Mouse (Mus musculus) adrenal gland, adult 8-10 months (tissue): ENCODE measurements around the gene Hcn1. TPM values are rescaled to one million over a fixed set of nuclear protein-coding genes. Genes with fewer than 3 reads are reported as not detected.
"Not testable (repeated sequence)": the region's sequence is repeated elsewhere in the genome, so short reads cannot be mapped to it uniquely, and the experiment has no call there.

Experiments
- DNase-seq: peaks from one replicate; pipeline ENCODE4 v3.0.0; 2022
- total RNA-seq, 4 experiments: library from RNA; stranded (reverse); gene quantifications; 2 replicates each; pipeline ENCODE4 v1.2.4; 2022

The Hcn1 gene
- total RNA-seq, 4 experiments from 2014 or later: 0.03 to 0.12 (median 0.10) TPM; not detected in 1

DNA sequence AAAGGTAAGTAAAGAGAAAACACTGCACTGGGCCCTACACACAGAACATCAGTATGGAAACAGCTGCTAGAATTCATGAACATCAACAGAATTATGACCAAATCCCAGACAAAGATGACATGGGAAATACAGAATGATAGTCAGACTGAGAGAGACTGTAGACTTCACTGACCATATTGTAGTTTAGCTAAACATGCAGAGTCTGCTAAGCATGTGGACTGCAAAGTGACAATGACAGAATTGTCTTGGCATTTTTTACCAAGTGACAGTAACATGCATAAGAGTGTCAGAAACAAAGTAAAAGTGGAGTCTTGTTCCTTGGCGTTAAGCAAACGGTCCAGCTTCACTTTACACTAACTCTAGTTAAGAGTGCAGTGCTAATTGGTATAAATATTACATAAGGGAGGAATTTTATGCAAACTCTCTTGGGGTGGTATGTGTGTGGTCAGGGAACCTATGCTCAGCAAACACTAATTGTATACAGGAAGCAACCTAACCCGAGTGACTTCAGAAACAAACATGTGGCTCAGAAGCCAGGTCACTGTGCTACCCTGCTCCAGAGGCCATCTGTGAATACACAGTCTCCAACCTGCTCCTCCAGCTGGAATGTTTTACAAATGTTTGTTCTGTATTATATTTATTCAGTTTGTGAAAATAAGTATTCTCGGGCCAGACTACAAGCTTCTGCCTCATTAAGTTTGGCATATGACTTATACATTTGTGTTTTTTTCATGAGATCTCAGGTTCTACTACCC is 278.5 kb downstream of the Hcn1 start:
- DNase-seq: no peak

DNA sequence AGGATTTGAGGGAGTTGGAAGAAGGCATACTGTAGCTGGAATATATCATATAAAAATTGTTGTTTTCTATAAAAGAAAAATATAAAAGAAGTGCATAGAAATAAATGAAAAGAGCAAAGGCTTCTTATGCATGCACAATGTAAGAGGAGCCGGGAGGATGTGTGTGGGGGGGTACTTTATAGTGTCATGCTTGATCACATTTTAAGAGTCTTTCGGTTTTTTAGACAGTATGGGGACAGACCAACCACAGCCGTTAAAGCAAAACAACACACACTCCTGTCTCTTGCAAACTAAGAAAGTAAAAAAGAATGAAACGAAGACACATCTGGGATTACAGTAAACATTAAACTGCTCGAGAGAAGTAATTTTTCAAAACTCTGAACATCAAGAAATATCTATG is 290.0 kb downstream of the Hcn1 start:
- no peak for DNase-seq

DNA sequence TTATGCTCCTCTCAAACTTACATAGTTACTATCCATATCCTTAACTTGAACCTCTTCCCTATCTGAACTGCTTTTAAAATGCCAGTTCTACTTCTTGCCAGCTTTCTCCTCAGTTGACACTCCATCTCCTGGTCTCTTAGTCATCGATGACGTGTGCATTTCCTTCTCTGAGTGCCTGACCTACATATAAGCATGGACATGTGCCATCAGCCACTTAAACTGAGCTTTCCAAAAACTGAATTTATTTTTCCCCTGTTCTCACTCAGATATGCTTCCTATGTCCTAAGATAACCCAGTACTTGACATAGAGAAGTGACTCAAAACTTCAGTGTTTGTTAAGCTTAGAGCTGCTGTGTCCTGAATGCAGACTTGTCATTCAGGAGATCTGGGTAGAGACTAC is 295.9 kb downstream of the Hcn1 start:
- DNase-seq: peak; percentile 2

GRCm38 (mm10) chr13:117907801-117908200 is 305.7 kb downstream of the Hcn1 start:
- DNase-seq: peak; percentile 3

GRCm38 (mm10) chr13:117929734-117930133 is 327.6 kb downstream of the Hcn1 start:
- no peak for DNase-seq

GRCm38 (mm10) chr13:117931746-117932145 is 329.6 kb downstream of the Hcn1 start:
- DNase-seq: no peak

DNA sequence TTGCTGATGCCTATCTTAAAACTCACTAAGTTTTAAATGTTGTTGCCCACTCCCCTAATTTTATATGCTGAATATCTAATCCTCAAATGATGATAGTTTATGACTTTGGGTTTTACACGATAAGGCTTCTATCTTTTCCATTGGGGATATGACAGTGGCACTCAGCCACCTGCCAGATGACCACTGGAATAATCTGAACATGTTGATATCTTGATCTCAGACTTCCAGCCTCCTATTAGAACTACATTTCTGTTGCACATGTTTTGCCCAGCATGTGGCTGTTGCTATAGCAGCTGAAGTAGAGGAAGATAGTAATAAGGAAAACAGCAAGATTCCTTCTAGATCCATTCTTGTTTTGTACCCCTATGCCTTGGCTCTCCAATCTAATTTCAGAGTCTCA is 336.6 kb downstream of the Hcn1 start:
- DNase-seq: no peak

DNA sequence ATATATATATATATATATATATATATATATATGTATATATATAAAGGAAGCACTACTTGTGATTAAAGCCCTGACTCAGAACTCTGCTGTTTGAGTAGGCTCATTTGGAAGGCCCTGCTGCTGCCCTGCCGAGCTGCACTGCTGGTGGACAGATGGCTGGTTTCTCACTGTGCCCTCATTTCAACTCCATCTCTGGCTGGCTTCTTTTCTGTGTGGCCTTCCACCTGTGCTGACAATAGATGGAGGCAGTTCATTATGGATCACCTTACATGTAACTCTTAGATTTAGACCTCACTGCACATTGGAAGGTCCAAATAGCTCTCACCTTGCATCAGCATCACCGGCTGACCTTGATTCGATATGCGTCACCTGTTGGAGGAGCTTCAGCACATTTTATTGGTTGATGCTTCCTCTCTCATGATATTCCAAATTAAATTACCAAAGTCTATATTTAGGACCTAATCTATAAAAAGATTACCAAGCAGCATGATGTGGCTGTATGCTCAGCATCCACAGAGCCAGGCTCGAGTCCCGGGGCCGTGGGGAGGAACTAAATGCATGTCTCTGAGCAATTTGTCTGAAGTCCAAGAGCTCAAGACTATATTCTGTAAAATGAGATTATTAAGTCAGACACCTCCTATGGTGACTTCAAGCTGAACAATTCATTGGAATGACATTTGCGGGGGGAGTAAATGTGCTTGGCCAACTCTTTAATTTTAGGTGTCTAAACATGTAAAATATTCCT is 338.6 kb downstream of the Hcn1 start:
- no peak for DNase-seq

DNA sequence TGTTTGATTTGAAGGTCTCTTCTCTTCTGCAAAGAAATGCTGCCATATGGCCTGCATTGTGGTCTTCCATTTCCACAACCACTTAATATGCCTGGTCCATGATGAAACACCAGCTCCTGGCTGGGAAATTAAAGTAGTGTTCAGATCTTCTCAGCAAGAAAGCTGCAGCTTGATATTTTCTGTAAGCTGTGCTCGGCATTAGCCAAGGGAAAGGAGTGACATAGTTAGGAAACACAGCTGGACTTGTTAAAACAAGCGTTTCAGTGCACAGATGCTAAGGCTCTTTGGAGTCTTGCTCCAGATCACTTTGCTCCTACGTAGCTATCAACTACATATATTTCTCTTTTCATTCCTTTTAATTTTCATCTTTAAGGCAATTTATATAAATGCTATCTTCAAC is 344.7 kb downstream of the Hcn1 start:
- DNase-seq: no peak

- no peak for DNase-seq
Measured at GRCm38 (mm10) chr13:117947704-117948376, 345.7 kb downstream of the Hcn1 start.

DNA sequence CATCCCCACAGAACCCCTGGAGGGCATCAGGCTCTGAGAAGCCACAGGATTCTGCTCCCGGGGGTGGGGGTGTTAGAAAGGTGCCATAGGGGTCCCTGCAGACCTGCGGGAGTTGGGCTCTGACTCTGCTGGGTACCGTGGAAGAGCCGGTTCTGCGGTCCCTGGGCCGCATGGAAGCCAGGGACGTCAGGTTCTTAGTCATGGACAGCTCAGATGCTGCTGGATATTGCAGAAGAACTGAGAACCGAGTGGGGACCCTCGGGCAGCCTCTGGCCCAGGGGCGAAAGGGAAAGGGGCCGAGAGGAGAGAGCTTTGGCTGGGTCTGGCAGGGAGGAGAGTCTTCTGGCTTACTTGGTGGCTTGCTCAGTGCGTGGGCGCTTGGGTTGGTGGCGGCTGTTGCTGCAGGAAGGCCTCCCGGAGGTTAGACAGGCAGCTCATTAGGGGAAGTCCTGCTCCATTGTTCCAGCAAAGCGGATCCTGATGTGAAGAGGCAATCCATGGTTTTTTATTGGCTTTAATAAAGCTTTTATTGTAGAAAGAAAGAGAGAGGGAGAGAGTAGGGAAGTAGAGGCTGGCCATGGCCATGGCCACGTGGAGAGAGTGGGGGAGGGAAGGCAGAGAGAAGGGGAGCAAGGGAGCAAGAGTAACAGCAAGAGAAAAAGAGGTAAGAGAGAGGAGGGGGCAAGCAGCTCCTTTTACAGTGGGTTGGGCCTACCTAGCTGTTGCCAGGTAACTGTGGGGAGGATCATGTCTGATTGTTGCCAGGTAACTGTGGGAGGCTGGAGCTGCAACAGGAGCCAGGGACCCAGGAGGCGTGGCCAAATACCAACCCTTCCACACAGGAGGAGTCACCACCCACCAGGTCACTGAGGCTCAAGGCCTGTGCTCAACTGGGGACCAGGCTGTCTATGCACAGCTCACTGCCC is 356.6 kb downstream of the Hcn1 start:
- DNase-seq: no peak

GRCm38 (mm10) chr13:117964620-117965019 is 362.5 kb downstream of the Hcn1 start:
- DNase-seq: no peak

- no peak for DNase-seq
Measured at GRCm38 (mm10) chr13:117975382-117975781, 373.3 kb downstream of the Hcn1 start.

DNA sequence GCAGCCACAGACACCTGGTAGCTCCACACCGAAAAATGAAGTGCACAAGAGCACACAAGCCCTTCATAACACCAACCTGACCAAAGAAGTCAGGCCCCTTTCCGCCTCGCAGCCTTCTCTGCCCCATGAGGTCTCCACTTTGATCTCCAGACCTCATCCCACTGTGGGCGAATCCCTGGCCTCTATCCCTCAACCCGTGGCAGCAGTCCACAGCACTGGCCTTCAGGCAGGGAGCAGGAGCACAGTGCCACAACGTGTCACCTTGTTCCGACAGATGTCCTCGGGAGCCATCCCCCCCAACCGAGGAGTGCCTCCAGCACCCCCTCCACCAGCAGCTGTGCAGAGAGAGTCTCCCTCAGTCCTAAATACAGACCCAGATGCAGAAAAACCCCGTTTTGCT is 373.7 kb downstream of the Hcn1 start:
- no peak for DNase-seq

DNA sequence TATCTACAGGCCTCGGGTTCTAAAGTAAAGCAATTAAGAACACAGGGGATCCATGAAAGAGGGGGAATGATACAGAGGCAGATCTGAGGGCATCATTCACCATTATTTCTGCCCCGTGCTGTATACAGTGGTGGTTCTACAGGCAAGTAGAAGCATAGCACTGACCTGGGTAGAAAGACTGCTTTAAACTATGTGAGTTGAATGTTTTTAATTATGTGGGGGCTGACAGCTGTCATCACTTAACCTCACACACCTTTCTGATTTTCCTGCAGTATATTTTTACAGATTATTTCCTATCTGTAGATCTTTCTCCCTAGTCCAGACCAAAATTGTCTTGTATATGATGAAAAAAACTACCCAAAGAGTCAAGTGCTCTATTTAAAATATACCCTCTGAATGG is 382.2 kb downstream of the Hcn1 start:
- DNase-seq: no peak

DNA sequence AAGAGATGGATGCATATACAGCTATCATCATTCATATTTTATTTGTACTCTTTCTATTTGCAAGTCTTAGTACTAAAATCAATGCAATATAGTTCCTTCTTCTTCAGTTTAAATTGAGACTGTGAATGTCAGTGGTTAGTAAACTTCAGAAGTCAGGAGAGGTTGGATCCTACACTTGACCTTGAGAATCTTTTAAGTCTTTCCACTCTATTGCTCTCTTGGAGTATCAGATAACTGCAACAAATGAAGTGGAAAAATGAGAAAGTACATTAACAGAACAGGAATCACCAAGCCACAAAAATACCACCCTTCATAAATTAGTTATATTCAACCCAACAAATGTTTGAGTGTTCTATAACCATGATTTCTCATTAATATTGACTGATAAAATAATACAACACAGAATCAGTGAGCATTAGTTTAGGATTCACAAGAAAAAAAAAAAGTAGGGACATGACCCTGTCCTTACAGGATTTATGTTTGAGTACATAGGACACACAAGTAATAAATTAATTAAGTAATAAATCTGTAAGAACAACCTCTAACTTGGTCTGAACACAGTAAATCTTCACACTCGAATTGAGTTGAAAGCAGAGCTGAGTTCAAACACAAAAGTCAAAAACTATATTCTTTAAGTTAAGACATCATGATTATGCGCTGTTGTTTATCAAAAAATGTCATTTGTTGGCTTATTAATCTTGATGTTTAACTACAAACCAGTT is 397.8 kb downstream of the Hcn1 start:
- DNase-seq: no peak

- no peak for DNase-seq
Measured at GRCm38 (mm10) chr13:118000538-118000937, 398.4 kb downstream of the Hcn1 start.

DNA sequence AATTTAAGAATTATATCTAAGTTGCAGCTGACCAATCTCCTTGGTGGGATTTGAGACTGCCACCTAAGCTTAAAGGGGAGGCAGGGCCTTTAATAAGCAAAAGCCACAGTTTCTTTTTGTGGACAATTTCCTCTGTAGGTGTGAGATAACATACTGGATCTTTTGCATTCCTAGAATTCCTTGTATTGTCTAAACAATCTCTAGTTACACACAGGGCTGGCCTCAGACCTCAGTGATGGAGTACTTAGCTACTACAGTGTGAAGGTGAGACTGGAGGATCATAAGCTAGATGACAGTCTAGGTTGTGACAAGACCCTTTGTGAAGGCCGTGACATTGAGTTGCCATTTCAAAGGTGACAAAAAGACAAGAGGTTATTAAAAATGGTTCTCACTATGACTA is 419.1 kb downstream of the Hcn1 start:
- no peak for DNase-seq

GRCm38 (mm10) chr13:118022891-118023290 is 420.8 kb downstream of the Hcn1 start:
- not testable (repeated sequence) for DNase-seq

- DNase-seq: no peak
Measured at GRCm38 (mm10) chr13:118023381-118023780, 421.3 kb downstream of the Hcn1 start.

DNA sequence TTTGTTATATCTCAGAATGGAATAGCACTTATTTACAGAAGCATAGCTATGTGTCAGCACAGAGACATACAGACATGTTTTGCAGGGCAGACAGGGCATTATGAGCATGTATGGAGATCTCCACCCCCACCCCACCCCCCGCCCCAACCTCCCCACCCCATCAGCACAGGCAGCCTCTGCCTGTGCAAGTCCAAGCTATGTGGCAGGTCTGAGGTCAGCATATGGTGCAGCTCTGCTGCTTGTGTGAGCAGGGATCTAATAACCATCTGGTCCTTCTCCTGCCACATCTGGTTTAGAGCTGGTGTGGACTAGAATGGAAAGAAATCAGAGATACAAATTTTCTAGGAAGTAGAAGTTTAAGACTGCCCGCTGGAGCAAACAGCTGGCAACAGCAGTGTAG is 424.4 kb downstream of the Hcn1 start:
- no peak for DNase-seq

- DNase-seq: no peak
Measured at GRCm38 (mm10) chr13:118027868-118028267, 425.7 kb downstream of the Hcn1 start.
